Mouse (Mus musculus): ENCODE results near the gene Gm9945. TPM values are rescaled to one million over a fixed set of nuclear protein-coding genes. Genes with fewer than 3 reads are reported as not detected.
A peak's percentile ranks its signal among the peaks of the same experiment; 100 is the strongest.

Gene Gm9945
- total RNA-seq (2021): 1 to 10 TPM; 2.4 to 2.5 TPM
- long read RNA-seq, experiment 1, transcript Gm9945-201 (1 exons, 932 nt): major isoform, 10 of 10 reads
- long read RNA-seq, experiment 1, partial matches to known transcripts: 0 of 10 reads
- long read RNA-seq, experiment 1, other reads (novel, unspliced or antisense): 0 of 10 reads
- long read RNA-seq, experiment 2, transcript Gm9945-201 (1 exons, 932 nt): major isoform, 22 of 23 reads
- long read RNA-seq, experiment 2, partial matches to known transcripts: 0 of 23 reads
- long read RNA-seq, experiment 2, other reads (novel, unspliced or antisense): 1 of 23 reads

GRCm38 (mm10) chr11:53479783-53480301, at the start of gene Gm9945, which contains the start of gene Sowaha:
Gene Gm9945, plus strand, starts transcription at chr11:53480166.
Gene Sowaha, minus strand, starts transcription at chr11:53480274.
- DNase-seq (ENCODE audit: low spot score in 2 of 2): peak; percentile 66 to 72

DNA sequence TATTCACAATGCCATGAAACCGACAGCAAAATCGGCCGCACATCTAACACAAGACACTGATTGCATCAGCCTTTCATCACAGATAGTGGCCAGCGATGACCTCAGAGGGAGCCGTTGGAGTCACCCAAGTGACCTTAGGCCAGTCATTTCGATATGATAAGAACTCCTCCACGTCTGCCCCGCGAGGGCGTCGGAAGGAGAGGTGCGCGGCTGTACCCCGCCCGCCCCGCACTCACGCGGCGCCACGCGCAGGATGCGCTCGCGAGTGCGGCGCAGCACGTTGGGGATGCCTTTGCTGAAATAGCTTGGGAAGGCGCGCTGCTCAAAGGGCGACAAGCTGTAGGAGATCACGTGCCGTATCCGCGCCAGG, 49.7 kb upstream of the Gm9945 start:
- DNase-seq (ENCODE audit: low spot score in 2 of 2): no peak

DNA sequence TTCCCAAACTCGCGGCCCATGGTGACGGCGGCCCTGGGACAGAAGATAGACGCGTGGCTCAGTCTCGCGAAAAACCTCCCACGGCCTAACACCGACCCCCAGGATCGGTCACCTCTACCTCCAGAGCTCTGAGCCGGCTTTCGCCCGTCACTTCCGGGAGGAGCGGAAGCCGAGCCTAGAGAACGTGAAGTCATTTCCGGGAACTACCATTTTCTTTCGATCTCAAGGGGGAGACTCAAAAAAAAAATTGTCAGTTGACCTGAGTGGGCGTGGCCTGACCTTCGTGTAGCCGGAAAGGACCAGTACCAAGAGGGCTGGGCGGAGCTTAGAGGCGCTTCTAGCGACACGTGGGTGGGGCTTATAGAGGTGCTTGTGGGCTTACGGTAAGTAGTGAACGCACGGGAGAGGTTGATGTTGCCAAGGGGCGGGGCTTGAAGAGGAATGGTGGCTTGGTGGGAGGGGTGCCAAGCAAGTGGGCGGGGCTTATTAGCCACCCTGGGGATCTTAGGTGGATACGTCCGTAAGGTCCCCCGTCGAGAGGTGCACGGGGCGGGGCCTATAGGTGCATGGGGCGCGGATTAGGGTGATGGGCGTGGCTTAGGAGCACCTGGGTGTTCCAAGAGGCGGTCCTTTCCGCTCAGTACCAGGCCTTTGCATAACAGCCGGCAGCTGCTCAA, 49.2 kb upstream of the Gm9945 start, which contains the start of the genes Uqcrq and Gdf9:
Gene Uqcrq (minus strand): TSS at position 162 of the 677 bp plus-strand sequence.
Gene Gdf9 (plus strand): TSS at position 354 of the 677 bp plus-strand sequence.
- peak; percentile 99 for DNase-seq (ENCODE audit: low spot score in 2 of 2)

GRCm38 (mm10) chr11:53431347-53432056, 48.5 kb upstream of the Gm9945 start:
- no peak for DNase-seq (ENCODE audit: low spot score in 2 of 2)

- DNase-seq (ENCODE audit: low spot score in 2 of 2): no peak
Observed at GRCm38 (mm10) chr11:53433057-53433456, 46.9 kb upstream of the Gm9945 start.

- DNase-seq (ENCODE audit: low spot score in 2 of 2): no peak
Observed at GRCm38 (mm10) chr11:53435504-53435903, 44.5 kb upstream of the Gm9945 start.

- DNase-seq (ENCODE audit: low spot score in 2 of 2): no peak
Observed at GRCm38 (mm10) chr11:53436338-53436737, 43.6 kb upstream of the Gm9945 start.

GRCm38 (mm10) chr11:53441921-53442320, 38.0 kb upstream of the Gm9945 start:
- DNase-seq (ENCODE audit: low spot score in 2 of 2): no peak

DNA sequence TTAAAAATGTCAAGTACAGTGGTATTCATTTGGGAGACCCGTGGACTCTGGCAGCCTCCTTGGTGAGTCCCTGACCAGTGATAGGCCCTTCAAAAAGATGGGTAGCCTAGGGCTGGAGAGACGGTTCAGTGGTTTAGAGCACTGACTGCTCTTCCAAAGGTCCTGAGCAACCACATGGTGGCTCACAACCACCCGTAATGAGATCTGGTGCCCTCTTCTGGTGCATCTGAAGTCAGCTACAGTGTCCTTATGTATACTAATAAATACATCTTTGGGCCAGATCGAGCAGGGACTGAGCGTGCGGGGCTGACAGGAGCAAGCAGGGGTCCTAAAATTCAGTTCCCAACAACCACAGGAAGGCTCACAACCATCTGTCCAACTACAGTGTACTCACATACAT, 36.1 kb upstream of the Gm9945 start:
- DNase-seq (ENCODE audit: low spot score in 2 of 2): no peak

GRCm38 (mm10) chr11:53445562-53445961, 34.4 kb upstream of the Gm9945 start:
- DNase-seq (ENCODE audit: low spot score in 2 of 2): no peak

- no peak for DNase-seq (ENCODE audit: low spot score in 2 of 2)
Observed at GRCm38 (mm10) chr11:53446183-53446582, 33.8 kb upstream of the Gm9945 start.

DNA sequence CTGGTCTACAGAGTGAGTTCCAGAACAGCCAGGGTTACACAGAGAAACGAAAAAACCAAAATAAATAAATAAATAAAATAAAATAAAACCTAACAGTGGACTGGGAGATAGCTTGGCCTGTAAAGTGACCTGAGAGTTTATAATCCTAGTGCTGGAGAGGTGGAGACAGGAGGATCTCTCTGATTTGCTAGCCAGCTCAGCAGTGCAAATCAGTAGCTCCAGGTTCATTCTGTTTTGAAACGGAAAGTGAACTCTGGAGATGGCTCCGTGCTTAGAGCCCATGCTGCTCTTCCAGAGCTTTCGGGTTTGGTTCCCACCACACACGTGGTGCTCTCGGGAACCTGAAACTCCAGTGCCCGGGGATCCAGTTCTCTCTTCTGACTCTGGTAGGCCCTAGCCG, 32.0 kb upstream of the Gm9945 start:
- no peak for DNase-seq (ENCODE audit: low spot score in 2 of 2)

GRCm38 (mm10) chr11:53448529-53448928, 31.4 kb upstream of the Gm9945 start:
- no peak for DNase-seq (ENCODE audit: low spot score in 2 of 2)

DNA sequence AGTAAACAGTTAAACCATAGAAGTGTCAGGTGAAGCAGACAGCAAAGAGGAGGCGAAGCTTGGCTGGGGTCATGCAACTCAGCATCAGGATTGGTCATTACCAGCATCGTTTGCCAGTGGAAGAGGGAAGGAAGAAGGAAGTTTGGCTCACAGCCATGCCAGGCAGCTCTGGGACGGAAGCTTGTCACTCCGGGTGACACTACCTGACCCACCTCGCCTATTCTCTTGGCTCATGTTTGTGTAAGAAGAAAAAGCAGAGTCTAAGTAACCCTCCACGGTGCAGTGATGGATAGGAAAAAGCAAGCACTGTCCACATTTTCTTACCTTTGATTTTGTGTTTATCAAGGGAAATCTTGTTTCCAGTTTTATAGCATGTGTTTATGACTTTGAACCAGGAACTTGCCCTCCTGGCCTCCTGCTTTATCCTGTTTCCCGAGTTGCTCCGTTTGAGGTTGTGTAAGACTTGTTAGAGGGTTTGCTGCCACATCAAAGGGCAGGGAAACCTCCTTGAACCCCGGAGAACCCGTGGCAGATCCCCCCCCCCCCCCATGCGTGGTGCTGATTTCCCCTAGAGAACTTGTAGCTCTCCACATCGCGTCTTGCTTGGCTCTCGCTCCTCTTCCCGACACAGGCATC, 29.8 kb upstream of the Gm9945 start:
- no peak for DNase-seq (ENCODE audit: low spot score in 2 of 2)

- DNase-seq (ENCODE audit: low spot score in 2 of 2): no peak
Observed at GRCm38 (mm10) chr11:53451361-53451760, 28.6 kb upstream of the Gm9945 start.

- no peak for DNase-seq (ENCODE audit: low spot score in 2 of 2)
Observed at GRCm38 (mm10) chr11:53452396-53452795, 27.6 kb upstream of the Gm9945 start.

GRCm38 (mm10) chr11:53453031-53453430, 26.9 kb upstream of the Gm9945 start:
- DNase-seq (ENCODE audit: low spot score in 2 of 2): no peak

DNA sequence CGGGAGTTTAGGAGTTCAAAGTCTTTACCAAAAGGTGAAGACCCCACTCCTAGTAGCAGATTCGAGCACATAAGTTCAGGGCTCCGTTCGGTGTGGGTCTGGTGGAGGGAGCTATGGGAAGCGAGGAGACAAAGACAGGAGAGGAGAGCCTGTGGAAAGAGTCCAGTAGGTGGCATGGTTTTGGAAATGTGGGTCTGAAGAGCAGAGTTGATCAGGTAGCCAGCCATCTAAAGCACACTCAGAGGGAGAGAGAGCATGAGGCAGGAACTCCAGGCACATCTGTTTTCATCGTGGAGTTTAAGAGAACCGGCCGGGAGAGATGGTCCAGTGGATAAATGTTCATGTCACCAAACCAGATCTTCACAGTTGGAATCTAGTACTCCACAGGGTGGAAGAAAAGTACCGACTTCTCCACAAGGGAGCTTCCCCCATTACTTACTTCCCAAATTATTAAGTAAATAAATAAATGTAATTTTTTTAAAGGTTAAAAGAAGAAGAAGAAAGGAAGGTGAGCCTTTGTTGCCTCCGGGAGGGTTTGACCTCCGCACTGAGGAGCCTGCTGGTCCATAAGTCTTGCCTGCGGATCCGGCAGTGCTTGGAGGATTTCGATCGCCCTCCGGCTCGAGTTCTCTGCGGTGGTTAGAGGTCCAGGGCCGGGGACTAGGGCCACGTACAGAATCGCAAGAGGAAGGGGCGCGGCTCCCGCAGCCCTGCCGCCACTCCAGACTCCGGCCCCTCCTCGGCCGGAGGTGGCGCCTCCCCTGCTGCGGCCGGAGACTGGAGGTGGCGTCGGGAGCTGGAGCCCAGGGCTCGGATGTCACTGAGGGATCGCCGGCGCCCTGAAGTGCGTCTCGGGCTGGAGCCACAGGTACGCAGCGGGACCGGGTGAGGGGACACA, 23.2 kb upstream of the Gm9945 start, which contains the start of the genes Gm10447 and Shroom1:
Gene Gm10447 (minus strand): TSS at position 637 of the 898 bp plus-strand sequence.
Gene Shroom1 (plus strand): TSS at position 732 of the 898 bp plus-strand sequence.
- no peak for DNase-seq (ENCODE audit: low spot score in 2 of 2)

- no peak for DNase-seq (ENCODE audit: low spot score in 2 of 2)
Observed at GRCm38 (mm10) chr11:53457372-53457954, 22.5 kb upstream of the Gm9945 start.

DNA sequence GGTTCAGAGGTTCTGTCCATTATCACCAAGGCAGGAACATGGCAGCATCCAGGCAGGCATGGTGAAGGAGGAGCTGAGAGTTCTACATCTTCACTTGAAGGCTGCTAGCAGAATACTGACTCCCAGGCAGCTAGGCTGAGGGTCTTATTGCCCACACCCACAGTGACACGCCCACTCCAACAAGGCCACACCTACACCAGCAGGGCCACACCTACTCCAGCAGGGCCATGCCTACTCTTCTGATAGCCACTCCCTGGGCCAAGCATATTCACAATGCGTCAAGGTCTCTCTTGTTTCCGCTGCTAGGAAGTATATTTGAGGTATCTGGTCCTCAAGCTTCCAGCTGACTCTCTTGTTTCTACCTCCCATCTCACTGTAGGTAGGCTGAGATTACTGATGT, 21.0 kb upstream of the Gm9945 start:
- no peak for DNase-seq (ENCODE audit: low spot score in 2 of 2)
